Mouse (Mus musculus) natural killer cell, adult 2 months (primary cell): ENCODE data around the gene Sdf4.

Experiments used
- DNase-seq, 2 experiments: peaks; one replicate each; pipeline ENCODE4 v3.0.0; 2022; ENCODE audit warnings: low spot score in 2 of 2

Sdf4 gene

GRCm38 (mm10) chr4:155992241-155992905 lies at the start of gene Sdf4, which contains the start of gene B3galt6:
Sdf4 (plus strand) TSS chr4:155992872.
B3galt6 (minus strand) TSS chr4:155992649.
- DNase-seq = peak; percentile 88 to 90

GRCm38 (mm10) chr4:155943049-155943452 lies 49.6 kb upstream of the Sdf4 start:
- DNase-seq = peak in 1 of 2 experiments; percentile 5

- DNase-seq = peak; percentile 92 to 93
Measured at GRCm38 (mm10) chr4:155943534-155944249, 49.0 kb upstream of the Sdf4 start, which contains the start of gene Ube2j2. Ube2j2 (plus strand) TSS chr4:155943831.

- peak; percentile 32 to 48 for DNase-seq
Measured at GRCm38 (mm10) chr4:155944271-155944670, 48.4 kb upstream of the Sdf4 start.

- no peak for DNase-seq
Measured at GRCm38 (mm10) chr4:155947094-155947493, 45.6 kb upstream of the Sdf4 start.

- no peak for DNase-seq
Measured at GRCm38 (mm10) chr4:155955491-155955890, 37.2 kb upstream of the Sdf4 start.

GRCm38 (mm10) chr4:155959275-155959674 lies 33.4 kb upstream of the Sdf4 start:
- peak; percentile 58 to 77 for DNase-seq

GRCm38 (mm10) chr4:155962167-155962971 lies 30.3 kb upstream of the Sdf4 start, which contains the start of gene C1qtnf12:
C1qtnf12 (plus strand) TSS chr4:155962318.
- peak in 1 of 2 experiments; percentile 4 for DNase-seq

- DNase-seq = no peak
Measured at GRCm38 (mm10) chr4:155963106-155963505, 29.6 kb upstream of the Sdf4 start.

GRCm38 (mm10) chr4:155964396-155964795 lies 28.3 kb upstream of the Sdf4 start:
- DNase-seq = no peak

- DNase-seq = no peak
Measured at GRCm38 (mm10) chr4:155969043-155969653, 23.5 kb upstream of the Sdf4 start.

- DNase-seq = no peak
Measured at GRCm38 (mm10) chr4:155970286-155970685, 22.4 kb upstream of the Sdf4 start.

GRCm38 (mm10) chr4:155972651-155973050 lies 20.0 kb upstream of the Sdf4 start:
- no peak for DNase-seq

GRCm38 (mm10) chr4:155973239-155973638 lies 19.4 kb upstream of the Sdf4 start:
- DNase-seq = no peak

GRCm38 (mm10) chr4:155981436-155982082 lies 11.1 kb upstream of the Sdf4 start:
- no peak for DNase-seq

GRCm38 (mm10) chr4:155983788-155984187 lies 8.9 kb upstream of the Sdf4 start:
- no peak for DNase-seq

GRCm38 (mm10) chr4:155991211-155991907 lies 1.3 kb upstream of the Sdf4 start:
- DNase-seq = no peak

- DNase-seq = no peak
Measured at GRCm38 (mm10) chr4:155991908-155992230, 803 bp upstream of the Sdf4 start.

GRCm38 (mm10) chr4:155992906-155993547 lies 355 bp downstream of the Sdf4 start:
- DNase-seq = peak; percentile 96 to 97

- DNase-seq = no peak
Measured at GRCm38 (mm10) chr4:155993606-155994005, 934 bp downstream of the Sdf4 start.
